In genomic region chr13:78212111-78212510, GRCm38 (mm10) we compare ENCODE assay signal across 14 mouse cellular contexts. TPM values are rescaled to one million over a fixed set of nuclear protein-coding genes. Genes with fewer than 3 reads are reported as not detected.
A peak's percentile ranks its signal among the peaks of the same experiment; 100 is the strongest.
DNase-seq lines count a peak whose midpoint lies in the region; ATAC-seq and TF ChIP-seq lines count a peak whose summit lies in the region.
"Had no signal": no experiment of that assay in that cellular context is flagged by ENCODE, and none has a peak within 500 bp of the region (broad histone marks: within the 10 kb centered on the region; RNA-seq: fewer than 3 reads in every experiment).

No protein-coding gene starts in this region.

- no peak for DNase-seq in hindbrain, postnatal 0 days (ENCODE audit: low spot score)
- DNase-seq in neural tube, embryonic 10.5 days (ENCODE audit: extremely low spot score, low spot score) = no peak
- no peak for DNase-seq in embryonic facial prominence, embryonic 11.5 days (ENCODE audit: low spot score)
- no peak for DNase-seq in spleen, postnatal 36 days (ENCODE audit: low spot score in 2 of 2)
- DNase-seq: cerebellum, adult 18-20 months; lung, embryonic 14.5 days had no signal

- no peak for TF ChIP-seq CTCF in hindbrain, postnatal 0 days (IDR thresholded peaks at IDR 0.05; ENCODE audit: low read depth)
- TF ChIP-seq CTCF in intestine, postnatal 0 days (IDR thresholded peaks at IDR 0.05; ENCODE audit: low read depth) = no peak

- H3K27ac ChIP-seq in hindbrain, embryonic 15.5 days (replicated peaks) = peak overlapping the region; percentile 4; the same call in 1 of the 2 replicates
- no peak overlapping the region for H3K27ac ChIP-seq in hindbrain, postnatal 0 days
- H3K27ac ChIP-seq in neural tube, embryonic 13.5 days (replicated peaks) = no peak overlapping the region
- peak overlapping the region; percentile 28; the same call in 1 of the 2 replicates for H3K27ac ChIP-seq in embryonic facial prominence, embryonic 11.5 days (replicated peaks; ENCODE audit: low read depth, low read length)
- no peak overlapping the region for H3K27ac ChIP-seq in intestine, postnatal 0 days (ENCODE audit: low read depth, low read length)

- no peaks in the 10 kb centered on the region for H3K36me3 ChIP-seq in hindbrain, embryonic 15.5 days
- no peaks in the 10 kb centered on the region for H3K36me3 ChIP-seq in hindbrain, postnatal 0 days (ENCODE audit: insufficient read depth, low read length)
- H3K36me3 ChIP-seq in neural tube, embryonic 13.5 days = no peaks in the 10 kb centered on the region
- no peaks in the 10 kb centered on the region for H3K36me3 ChIP-seq in embryonic facial prominence, embryonic 11.5 days (replicated peaks; ENCODE audit: control insufficient read depth, insufficient read depth, low read depth, low read length)
- no peaks in the 10 kb centered on the region for H3K36me3 ChIP-seq in intestine, postnatal 0 days (ENCODE audit: control insufficient read depth, insufficient read depth)

- H3K9ac ChIP-seq in hindbrain, embryonic 15.5 days = no peak overlapping the region
- H3K9ac ChIP-seq in hindbrain, postnatal 0 days (replicated peaks; ENCODE audit: low read length) = no peak overlapping the region
- no peak overlapping the region for H3K9ac ChIP-seq in neural tube, embryonic 13.5 days
- H3K9ac ChIP-seq in embryonic facial prominence, embryonic 11.5 days (replicated peaks; ENCODE audit: low read length) = no peak overlapping the region
- H3K9ac ChIP-seq in intestine, postnatal 0 days (ENCODE audit: low read depth, low read length) = no peak overlapping the region
- H3K9ac ChIP-seq: lung, embryonic 14.5 days had no signal

- H3K4me2 ChIP-seq in hindbrain, embryonic 15.5 days = no peak overlapping the region
- no peak overlapping the region for H3K4me2 ChIP-seq in hindbrain, postnatal 0 days (ENCODE audit: low read depth, low read length)
- H3K4me2 ChIP-seq in neural tube, embryonic 13.5 days = 0 out of 2 replicates have a peak overlapping the region, but pooled peaks have one; percentile 2
- no peak overlapping the region for H3K4me2 ChIP-seq in embryonic facial prominence, embryonic 11.5 days (ENCODE audit: low read depth, low read length)
- H3K4me2 ChIP-seq in intestine, postnatal 0 days (replicated peaks; ENCODE audit: low read depth) = no peak overlapping the region
- H3K4me2 ChIP-seq: liver, embryonic 11.5 days; lung, embryonic 14.5 days had no signal

- no peak overlapping the region for H3K4me3 ChIP-seq in hindbrain, embryonic 15.5 days
- no peak overlapping the region for H3K4me3 ChIP-seq in hindbrain, postnatal 0 days (ENCODE audit: low read length)
- no peak overlapping the region for H3K4me3 ChIP-seq in neural tube, embryonic 13.5 days
- H3K4me3 ChIP-seq in embryonic facial prominence, embryonic 11.5 days (ENCODE audit: low read depth, low read length) = no peak overlapping the region
- H3K4me3 ChIP-seq in intestine, postnatal 0 days (ENCODE audit: low read depth, low read length) = no peak overlapping the region

- H3K27me3 ChIP-seq in hindbrain, embryonic 15.5 days = no peaks in the 10 kb centered on the region
- H3K27me3 ChIP-seq in hindbrain, postnatal 0 days (ENCODE audit: insufficient read depth, low read length) = no peaks in the 10 kb centered on the region
- no peaks in the 10 kb centered on the region; the same call in 1 of the 2 replicates for H3K27me3 ChIP-seq in neural tube, embryonic 13.5 days
- peaks cover 4% of the 10 kb centered on the region; the same call in 1 of the 2 replicates for H3K27me3 ChIP-seq in embryonic facial prominence, embryonic 11.5 days (ENCODE audit: control insufficient read depth, insufficient read depth, low read length)
- H3K27me3 ChIP-seq in intestine, postnatal 0 days (replicated peaks; ENCODE audit: control insufficient read depth, insufficient read depth, low read length) = peaks cover 51% of the 10 kb centered on the region

- no peaks in the 10 kb centered on the region for H3K9me3 ChIP-seq in hindbrain, embryonic 15.5 days
- no peaks in the 10 kb centered on the region for H3K9me3 ChIP-seq in hindbrain, postnatal 0 days (ENCODE audit: low read length)
- no peaks in the 10 kb centered on the region for H3K9me3 ChIP-seq in neural tube, embryonic 13.5 days
- no peaks in the 10 kb centered on the region for H3K9me3 ChIP-seq in embryonic facial prominence, embryonic 11.5 days (replicated peaks; ENCODE audit: control insufficient read depth, low read length)
- H3K9me3 ChIP-seq in intestine, postnatal 0 days (ENCODE audit: control insufficient read depth) = no peaks in the 10 kb centered on the region

- 47% methylated on average over 15 of the region's 15 CpGs for WGBS in hindbrain, embryonic 15.5 days
- WGBS in hindbrain, postnatal 0 days = 47% methylated on average over 15 of the region's 15 CpGs
- 37% methylated on average over 15 of the region's 15 CpGs for WGBS in neural tube, embryonic 13.5 days
- 40% methylated on average over 15 of the region's 15 CpGs for WGBS in embryonic facial prominence, embryonic 11.5 days
- WGBS in intestine, postnatal 0 days = 35% methylated on average over 15 of the region's 15 CpGs

- ATAC-seq in hindbrain, embryonic 15.5 days (ENCODE audit: low FRiP score, low read depth) = no peak
- ATAC-seq in hindbrain, postnatal 0 days = no peak
- ATAC-seq in neural tube, embryonic 13.5 days (ENCODE audit: low read depth) = no peak
- ATAC-seq in embryonic facial prominence, embryonic 11.5 days (replicated peaks; ENCODE audit: insufficient number of reproducible peaks, low FRiP score, low TSS enrichment, low read depth) = no peak
- 0 out of 2 replicates have a peak, but pooled peaks have one; percentile 3 for ATAC-seq in granulocyte monocyte progenitor cell, adult 5-6 weeks (replicated peaks; ENCODE audit: poor library complexity, severe bottlenecking)
- ATAC-seq in intestine, postnatal 0 days = no peak
- ATAC-seq: inflammation-experienced regulatory T-cells, adult 6 months had no signal

- peaks cover 49% of the 10 kb centered on the region for H3K4me1 ChIP-seq in hindbrain, embryonic 15.5 days (replicated peaks)
- peaks cover 11% of the 10 kb centered on the region; the same call in 1 of the 2 replicates for H3K4me1 ChIP-seq in hindbrain, postnatal 0 days (ENCODE audit: insufficient read depth, low read length)
- H3K4me1 ChIP-seq in neural tube, embryonic 13.5 days (replicated peaks) = peaks cover 62% of the 10 kb centered on the region
- 0 out of 2 replicates have a peak, but pooled peaks cover 2% of the 10 kb centered on the region for H3K4me1 ChIP-seq in embryonic facial prominence, embryonic 11.5 days (ENCODE audit: control insufficient read depth, insufficient read depth, low read length)
- H3K4me1 ChIP-seq in intestine, postnatal 0 days (replicated peaks; ENCODE audit: control insufficient read depth, insufficient read depth, low read length) = no peaks in the 10 kb centered on the region

RNA-seq across cellular contexts. Expression of gene Nr2f1, which starts 12.6 kb away (rescaled TPM):
- polyA plus RNA-seq in hindbrain, embryonic 15.5 days (2015; fragmentation: Nextera tagmentation; extraction: Ambion mirVana) = 51.8 and 57.4 TPM in 2 replicates
- total RNA-seq in hindbrain, postnatal 0 days (2014; rRNA removed) = 220 and 254 TPM in 2 replicates
- 49.8 and 51.2 TPM in 2 replicates for polyA plus RNA-seq in hindbrain, postnatal 0 days (2015; fragmentation: Nextera tagmentation; extraction: Ambion mirVana)
- 46.8 and 47.9 TPM in 2 replicates for polyA plus RNA-seq in neural tube, embryonic 13.5 days (2015; fragmentation: Nextera tagmentation; extraction: Ambion mirVana)
- 56.1 and 57.3 TPM in 2 replicates for polyA plus RNA-seq in embryonic facial prominence, embryonic 11.5 days (2014; fragmentation: Nextera tagmentation; extraction: Ambion mirVana)
- total RNA-seq in granulocyte monocyte progenitor cell, adult 5-6 weeks (2014; fragmentation: Nextera tagmentation) = not detected in 2 replicates
- not detected in 2 replicates for total RNA-seq in granulocyte monocyte progenitor cell, adult 5-6 weeks (2017)
- 0.82 and 1.0 TPM in 2 replicates for polyA plus RNA-seq in intestine, postnatal 0 days (2015; fragmentation: Nextera tagmentation; extraction: Ambion mirVana)
- total RNA-seq: common myeloid progenitor, adult 5-6 weeks; megakaryocyte, adult 5-6 weeks had no signal
- polyA plus RNA-seq: inflammation-experienced regulatory T-cells, adult 6 months had no signal

Comparison
In these comparisons a context has a peak if more than half of its experiments do, and no peak if none do; other contexts are left out.
1. H3K27ac ChIP-seq: peak in hindbrain, embryonic 15.5 days (single experiment) and embryonic facial prominence, embryonic 11.5 days (single experiment); none in hindbrain, postnatal 0 days (single experiment), neural tube, embryonic 13.5 days (single experiment) and intestine, postnatal 0 days (single experiment).
2. RNA of gene Nr2f1, which starts 12.6 kb away (polyA plus RNA-seq): 51.8 to 57.4 TPM in hindbrain, embryonic 15.5 days, 56.1 to 57.3 TPM in embryonic facial prominence, embryonic 11.5 days, 49.8 to 51.2 TPM in hindbrain, postnatal 0 days and 46.8 to 47.9 TPM in neural tube, embryonic 13.5 days; 0.82 to 1.0 TPM in intestine, postnatal 0 days; every median in the first group is over 10 times any median in the second.